Mouse (Mus musculus): ENCODE data around the gene Pxylp1. TPM values are rescaled to one million over a fixed set of nuclear protein-coding genes. Genes with fewer than 3 reads are reported as not detected.
"Not testable (repeated sequence)": the region's sequence is repeated elsewhere in the genome, so short reads cannot be mapped to it uniquely, and the experiment has no call there.

Gene Pxylp1
- 10 to 100 TPM; 19.4 to 21.3 TPM for total RNA-seq (2021)
- long read RNA-seq, experiment 1, transcript Pxylp1-201 (6 exons, 2,908 nt): major isoform, 18 of 27 reads
- long read RNA-seq, experiment 1, partial matches to known transcripts: 0 of 27 reads
- long read RNA-seq, experiment 1, other reads (novel, unspliced or antisense): 9 of 27 reads
- long read RNA-seq, experiment 2, transcript Pxylp1-201 (6 exons, 2,908 nt): major isoform, 14 of 19 reads
- long read RNA-seq, experiment 2, partial matches to known transcripts: 2 of 19 reads
- long read RNA-seq, experiment 2, other reads (novel, unspliced or antisense): 2 of 19 reads

DNA sequence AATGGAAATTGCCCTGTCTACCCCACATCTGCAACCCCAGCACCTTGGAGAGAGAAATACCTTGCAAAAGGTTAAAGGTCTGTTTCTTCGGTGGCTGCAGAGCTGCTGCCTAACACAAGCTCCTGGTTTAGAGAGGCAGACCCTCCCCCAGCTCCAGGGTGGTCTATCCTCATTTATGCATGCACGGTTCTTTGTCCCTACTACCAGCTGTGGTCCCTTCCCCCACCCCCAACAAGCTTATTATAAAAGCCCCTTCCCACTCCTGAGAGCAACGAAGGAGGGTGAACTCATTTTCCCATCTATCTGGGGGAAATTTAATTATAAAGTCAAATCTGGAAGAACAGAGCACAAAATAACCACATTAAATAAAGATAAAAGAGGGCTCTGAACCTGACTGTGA lies at the start of gene Pxylp1:
Gene Pxylp1, minus strand, starts transcription at position 124 of the 400 bp plus-strand sequence.
- no peak for DNase-seq (ENCODE audit: low spot score in 2 of 2)

DNA sequence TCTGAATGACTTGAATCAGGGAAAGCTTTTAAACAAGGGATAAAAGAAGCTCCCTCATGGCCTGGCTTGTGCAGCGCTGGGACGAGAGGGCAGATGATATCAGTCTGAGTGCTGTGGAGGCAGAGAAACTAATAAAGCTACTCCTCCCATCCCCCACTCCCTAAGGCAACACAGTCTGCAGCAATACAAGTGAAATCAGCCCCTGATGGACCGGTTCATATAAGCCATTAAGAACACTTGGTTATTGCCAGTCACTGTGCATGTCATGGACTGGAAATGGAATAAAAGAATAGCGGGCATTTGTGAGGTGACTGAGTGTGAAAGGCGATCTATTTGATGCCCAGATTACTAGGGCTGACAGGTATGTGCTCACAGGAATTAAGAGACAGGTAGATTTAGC lies 46.4 kb upstream of the Pxylp1 start:
- DNase-seq (ENCODE audit: low spot score in 2 of 2): no peak

DNA sequence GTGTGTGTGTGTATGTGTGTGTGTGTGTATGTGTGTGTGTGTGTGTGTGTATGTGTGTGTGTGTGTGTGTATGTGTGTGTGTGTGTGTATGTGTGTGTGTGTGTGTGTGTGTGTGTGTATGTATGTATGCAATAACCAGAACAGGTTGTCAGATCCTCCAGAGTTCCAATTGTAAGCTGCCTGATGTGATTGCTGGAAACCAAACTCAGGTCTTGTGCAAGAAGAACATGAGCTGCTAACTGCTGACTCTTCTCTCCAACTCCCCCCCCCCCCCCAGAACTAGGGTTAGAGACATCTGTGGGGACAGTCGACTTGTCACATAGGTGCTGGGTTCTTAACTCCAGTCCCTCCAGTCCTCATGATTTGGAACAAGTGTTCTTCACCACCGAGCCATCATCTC lies 44.0 kb upstream of the Pxylp1 start:
- not testable (repeated sequence) for DNase-seq (ENCODE audit: low spot score in 2 of 2)

DNA sequence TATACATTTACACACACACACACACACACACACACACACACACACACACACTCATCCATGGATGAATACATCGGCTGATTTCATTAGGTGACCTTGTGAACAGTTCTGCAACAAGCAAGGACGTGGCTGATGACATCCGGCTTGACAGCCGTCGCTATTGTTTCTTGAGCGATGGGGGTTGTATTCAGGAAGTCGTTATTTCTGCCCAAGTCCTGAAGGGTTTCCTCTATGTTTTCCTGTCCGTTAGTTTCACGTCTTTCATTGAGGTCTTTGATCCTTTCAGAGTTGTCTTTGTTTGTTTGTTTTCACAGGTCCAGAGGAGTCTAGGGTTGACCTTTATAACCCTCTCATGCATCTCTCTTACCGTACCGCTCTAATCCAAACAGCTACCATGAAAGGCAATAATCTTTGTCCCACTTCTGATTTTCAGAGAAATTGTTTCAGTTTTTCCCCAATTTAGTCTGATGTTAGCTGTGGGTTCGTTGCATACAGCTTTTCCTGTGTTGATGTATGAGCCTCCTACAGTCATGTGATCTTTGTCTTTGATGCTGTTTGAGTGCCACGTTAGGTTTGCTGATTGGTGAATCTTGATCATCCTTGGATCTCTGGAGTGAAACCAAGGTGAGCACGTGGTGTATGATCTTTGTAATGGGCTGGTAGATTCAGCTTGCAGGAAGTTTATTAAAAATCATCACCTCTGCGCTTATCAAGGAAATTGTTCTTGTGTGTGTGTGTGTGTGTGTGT lies 43.3 kb upstream of the Pxylp1 start:
- no peak for DNase-seq (ENCODE audit: low spot score in 2 of 2)

DNA sequence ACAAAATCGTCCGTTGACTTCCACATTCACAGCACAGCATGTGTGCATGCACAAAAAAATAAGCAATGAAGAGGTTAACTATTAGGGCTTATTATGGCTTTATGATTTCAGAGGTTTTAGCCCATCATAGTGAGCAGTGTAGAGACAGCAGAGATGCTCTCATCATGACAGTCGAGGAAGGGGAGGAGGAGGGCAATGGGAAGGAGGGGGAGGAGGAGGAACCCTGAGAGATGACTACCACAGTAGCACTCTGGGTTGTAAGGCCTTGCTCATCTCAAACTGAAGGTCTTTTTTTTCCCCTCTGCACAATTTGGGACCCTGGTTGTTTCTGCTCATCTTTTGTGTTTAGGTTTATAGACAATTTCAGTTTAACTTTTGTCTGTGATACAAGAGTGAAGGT lies 42.3 kb upstream of the Pxylp1 start:
- no peak for DNase-seq (ENCODE audit: low spot score in 2 of 2)

DNA sequence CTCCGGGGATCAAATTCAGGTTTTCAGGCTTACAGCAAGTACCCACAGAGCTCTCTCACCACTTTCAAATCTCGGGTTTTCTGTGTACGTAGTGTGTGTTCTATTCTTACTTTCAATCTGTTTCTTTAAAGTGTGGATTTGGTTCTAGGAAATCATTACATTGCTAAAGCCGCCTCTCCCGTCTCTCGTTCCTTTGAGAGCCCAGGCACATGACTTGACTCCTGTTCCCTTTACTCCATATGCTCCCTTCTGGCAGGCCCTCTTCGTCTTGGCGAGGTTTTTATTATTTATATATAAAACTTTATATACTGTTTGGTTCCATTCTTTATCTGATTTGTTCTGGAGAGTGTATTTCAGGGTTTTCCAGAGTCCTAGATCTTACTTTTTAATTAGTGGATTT lies 40.3 kb upstream of the Pxylp1 start:
- DNase-seq (ENCODE audit: low spot score in 2 of 2): no peak

DNA sequence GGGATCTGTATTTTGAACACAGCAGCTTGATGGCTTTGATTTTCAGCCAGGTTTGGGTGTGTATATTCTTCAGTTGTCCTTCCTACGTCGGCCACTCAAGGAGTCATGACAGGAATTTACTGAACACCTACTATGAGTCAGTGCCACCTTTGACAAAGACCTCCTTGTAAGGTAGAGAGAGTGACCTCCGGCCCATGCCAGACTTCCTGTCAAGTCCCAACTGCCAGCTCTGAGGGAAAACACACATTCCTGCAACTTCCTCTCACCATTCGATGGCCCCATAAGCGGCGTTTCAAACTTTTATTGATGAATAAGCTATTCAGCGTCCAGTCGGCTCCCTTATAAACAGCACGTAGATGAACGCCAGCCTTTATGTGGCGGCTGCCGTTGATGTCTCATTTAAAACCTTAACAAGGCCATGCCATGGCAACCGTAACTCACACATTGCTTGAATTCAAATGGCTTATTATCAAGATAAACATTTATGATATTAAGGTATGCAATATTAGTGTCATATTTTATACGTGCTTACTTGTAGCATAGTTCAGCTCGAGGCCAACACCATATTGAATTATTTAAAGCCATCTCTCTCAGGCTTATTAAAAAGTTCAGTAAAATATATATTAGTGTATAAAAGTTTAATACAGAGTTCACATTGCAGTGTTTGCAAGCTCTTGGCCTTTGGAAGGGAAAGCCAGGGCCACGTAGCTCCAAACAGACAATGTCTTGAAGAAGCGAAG lies 31.3 kb upstream of the Pxylp1 start:
- DNase-seq (ENCODE audit: low spot score in 2 of 2): no peak

DNA sequence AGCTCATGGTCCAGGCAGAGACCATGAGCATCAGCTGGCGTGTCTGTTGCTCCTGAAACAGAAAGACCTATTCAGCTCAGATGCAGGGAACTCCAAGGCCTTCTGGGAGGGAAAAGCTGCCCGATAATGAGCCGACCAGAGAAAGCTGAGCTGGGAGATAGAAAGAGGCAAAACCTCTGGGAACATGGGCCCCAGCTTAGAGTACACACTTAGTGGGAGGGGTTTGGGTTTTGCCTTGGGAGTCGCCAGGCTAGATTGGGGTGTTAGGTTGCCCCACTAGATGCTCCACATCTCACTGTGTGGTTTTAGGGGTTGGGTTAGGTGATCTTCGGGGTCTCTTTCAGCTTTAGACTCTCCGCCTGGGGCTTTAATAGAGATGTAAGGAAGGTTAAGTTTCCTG lies 30.6 kb upstream of the Pxylp1 start:
- no peak for DNase-seq (ENCODE audit: low spot score in 2 of 2)

DNA sequence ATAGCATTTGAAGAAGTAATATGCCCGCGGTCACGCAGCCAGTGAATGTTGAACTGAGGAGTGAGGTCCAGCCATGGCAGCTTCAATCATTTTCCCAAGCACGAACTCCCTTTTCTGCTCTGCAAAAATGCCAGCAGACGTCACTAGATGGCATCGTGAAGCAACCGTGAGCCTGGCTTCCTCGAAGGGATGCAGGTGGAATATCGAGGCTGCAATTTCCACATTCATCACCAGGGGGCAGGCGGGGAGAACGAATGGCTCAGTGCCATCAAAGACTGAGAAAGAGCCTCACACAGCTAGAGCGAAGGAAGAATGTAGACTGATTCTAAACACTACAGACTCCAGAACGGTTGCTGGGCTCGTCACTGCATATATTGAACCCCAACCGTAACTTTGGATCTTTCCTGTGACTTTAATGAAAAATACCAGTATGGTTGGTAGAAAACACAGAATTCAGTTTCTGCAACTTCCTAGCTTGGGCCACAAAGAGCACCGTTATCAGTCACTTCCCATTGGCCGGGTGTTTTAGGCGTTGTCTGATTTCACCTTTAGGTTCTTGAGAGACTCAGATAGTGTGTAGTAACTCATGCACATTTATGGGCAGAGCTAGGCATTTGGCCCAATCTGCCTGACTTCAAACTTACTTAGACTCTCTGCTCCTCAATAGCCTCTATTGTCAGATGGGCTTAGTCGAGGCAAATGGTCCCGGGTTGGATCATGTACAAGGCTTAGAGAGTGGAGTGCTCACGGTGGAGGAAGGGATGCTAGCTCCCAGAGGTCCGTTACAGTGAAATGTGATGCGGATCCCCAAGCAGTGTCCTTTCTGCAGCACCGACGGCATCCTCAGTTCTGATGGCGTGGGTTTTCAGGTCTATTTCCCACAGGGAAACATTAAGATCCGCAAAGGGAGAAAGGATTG lies 24.4 kb upstream of the Pxylp1 start:
- DNase-seq (ENCODE audit: low spot score in 2 of 2): peak; percentile 97 to 99

DNA sequence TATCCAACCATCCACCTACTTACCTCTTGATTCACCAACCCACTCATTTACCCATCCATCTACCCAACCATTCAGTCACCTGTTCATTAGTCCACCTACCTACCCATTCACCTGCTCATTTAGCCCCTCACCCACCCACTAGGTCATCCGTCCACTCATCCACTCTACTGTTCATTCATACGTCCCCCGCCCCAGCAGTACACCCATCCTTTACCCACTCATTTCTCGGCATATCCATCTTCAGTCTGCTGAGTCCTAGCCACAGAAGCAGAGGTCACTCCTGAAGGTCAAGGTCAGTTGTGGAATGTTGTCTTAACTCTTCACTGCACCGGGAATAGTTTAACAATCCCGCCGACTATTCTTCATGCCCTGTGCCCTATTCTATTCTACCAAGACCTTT lies 23.6 kb upstream of the Pxylp1 start:
- no peak for DNase-seq (ENCODE audit: low spot score in 2 of 2)

DNA sequence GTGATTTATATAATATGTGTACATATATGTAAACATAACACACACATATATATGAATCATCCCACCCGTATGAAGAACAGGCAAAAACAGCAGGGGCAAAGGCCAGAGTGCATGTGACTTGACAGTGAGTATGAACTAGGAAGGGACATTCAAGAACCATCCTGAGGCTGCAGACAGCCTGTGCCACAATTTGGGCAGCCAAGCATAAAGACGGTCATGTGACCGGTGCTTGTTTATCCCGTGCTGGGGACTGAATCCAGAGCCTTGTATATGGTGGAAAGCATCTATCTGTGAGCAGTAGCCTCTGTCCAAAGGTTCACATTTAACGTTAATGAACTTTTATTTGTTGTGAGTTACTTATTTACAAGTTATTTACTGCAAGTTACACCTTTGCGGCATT lies 22.4 kb upstream of the Pxylp1 start:
- DNase-seq (ENCODE audit: low spot score in 2 of 2): no peak

DNA sequence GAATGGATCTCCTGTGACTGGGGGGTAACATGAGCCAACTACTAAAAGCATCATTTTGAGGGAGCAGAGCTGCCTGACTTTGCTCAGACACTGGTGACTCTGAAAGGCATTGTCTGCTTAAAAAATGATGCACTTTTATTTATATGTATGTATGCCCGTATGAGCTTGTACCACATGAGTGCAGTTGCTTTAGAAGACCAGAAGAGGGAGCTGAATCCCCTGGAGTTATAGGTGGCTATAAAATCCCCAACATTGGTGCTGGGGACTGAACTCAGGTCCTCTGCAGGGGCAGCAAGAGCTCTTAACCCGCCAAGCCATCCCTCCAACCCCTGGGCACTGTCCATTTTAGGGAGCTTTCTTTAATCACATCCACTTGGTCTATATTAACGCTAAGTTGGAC lies 21.5 kb upstream of the Pxylp1 start:
- no peak for DNase-seq (ENCODE audit: low spot score in 2 of 2)

DNA sequence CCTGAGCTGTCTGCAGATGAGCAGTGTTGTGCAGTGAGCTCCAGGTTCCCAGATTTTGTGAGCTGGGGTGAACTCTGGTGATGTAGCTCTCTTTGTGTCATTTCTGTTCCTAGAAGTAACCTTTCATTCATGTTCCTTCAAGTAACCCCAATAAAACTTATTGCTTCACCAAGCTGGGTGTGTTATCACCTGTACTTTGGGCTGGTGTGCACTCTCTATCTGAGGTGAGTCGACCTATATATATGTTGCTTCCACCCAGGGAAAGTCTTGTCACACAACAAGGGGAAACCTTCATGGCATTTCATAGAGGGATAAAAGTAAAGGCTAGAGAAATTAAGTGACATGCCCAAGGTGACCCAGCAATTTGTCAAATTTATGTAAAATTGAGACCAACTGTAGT lies 17.0 kb upstream of the Pxylp1 start:
- no peak for DNase-seq (ENCODE audit: low spot score in 2 of 2)

DNA sequence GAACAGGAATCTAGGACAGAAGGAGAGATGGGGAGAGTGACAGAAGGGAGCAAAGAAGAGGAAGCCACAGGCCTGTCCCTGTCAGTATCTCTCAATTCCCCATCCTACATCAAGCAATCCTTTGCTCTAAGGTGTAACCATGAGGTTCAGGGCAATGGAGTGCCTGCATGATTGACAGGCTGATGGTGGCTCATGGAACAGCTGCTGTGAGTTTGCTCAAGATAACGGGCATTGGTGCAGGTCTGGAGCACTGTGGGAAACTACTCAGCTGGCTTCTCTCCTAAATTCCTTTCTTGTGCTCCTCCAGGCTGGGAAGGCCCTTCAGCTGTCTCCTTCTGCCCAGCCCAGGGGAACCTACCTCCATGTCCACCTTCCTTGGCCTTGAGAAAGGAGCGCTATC lies 16.3 kb upstream of the Pxylp1 start:
- no peak for DNase-seq (ENCODE audit: low spot score in 2 of 2)

DNA sequence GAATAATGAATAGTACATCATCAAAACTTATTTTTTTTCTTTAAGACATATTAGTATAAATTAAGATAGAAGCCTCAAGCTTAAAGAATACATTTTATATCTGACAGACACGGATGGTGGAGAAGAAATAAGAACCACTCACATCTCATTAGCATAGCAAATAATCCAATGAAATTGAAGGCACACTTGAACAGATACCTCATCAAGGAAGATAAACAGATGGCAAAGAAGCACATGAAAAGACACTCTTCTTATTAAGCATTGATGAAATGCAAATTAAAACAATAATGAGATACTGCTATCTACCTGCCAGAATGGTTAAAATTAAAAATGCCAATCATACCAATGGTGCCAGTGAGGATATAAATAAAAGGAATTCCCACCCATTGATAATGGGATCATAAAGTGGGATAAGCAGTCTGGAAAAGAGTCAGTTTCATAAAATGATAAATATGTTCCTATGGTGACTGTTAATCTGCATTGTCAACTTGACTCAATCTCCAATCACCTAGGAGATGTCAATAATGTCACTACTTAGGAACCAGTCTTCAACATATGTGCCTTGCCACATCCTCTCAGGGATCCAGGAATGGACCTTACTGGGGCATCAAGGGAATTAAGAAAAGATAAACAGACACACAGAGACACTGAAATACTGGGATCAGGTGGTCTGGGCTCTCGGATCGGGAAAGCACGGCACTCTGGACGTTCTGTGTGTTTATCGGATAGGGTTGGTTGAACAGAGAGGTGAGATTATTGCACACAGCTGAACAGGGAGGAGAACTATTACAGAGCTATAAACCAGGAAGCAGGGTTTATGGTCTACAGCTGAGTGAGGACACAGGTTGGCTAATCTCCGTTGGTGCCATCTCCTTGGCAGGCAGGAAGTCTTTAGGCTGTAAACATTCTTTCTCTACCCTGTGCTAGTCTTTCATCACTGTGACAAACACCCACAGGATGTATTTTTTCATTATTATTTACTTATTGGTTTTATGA lies 12.2 kb upstream of the Pxylp1 start:
- no peak for DNase-seq (ENCODE audit: low spot score in 2 of 2)

DNA sequence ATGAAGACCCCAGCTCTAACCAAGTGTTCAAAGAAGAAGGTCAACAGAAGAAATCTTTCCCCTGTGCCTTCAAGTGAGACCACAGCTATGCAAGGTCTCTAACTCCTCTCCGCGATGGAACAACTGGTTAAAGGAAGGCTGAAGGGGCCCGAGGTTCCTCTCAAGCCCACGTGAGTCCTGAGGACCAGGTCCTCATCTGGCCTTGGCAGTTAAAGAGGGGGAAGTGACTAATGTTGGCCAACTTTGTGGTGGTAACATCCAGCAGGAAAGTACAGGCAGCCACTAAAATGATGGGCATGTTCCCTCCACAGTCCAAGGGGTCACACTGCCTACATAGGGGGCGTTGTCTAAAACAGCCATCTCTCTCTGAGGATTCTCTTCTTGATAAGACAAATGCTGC lies 7.2 kb upstream of the Pxylp1 start:
- DNase-seq (ENCODE audit: low spot score in 2 of 2): no peak

DNA sequence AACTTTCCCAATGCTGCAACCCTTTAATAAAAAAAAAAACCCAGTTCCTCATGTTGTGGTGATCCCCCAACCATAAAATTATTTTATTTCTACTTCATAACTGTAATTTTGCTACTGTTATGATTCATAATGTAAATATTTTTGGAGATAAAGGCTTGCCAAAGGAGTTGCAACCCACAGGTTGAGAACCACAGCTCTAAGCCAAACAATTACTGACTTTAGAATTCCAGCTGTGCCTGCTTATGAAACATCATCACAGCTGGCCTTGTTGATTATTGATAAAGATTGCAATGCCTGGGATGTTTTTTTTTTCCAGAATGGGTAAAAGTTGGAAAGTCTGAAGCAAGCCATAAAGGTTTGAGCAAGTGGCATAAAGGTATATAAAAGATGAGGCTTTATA lies 6.5 kb upstream of the Pxylp1 start:
- DNase-seq (ENCODE audit: low spot score in 2 of 2): no peak

DNA sequence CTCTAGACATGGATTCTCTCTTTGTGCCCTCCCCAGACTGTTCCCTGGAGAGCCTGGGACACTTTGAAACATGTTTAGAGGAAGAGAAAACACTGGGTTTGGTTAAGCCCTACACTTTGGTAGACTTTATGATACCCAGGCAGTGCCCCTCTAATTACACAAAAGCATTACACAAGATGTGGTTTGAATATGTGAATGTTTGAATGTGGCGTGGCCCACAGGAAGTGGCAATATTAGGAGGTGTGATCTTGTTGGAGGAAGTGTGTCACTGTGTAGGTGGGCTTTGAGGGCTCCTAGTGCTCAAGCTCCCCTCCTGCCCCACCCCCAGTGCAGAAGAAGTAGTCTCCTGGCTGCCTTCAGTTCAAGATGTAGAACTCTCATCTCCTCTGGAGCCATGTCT lies 4.2 kb upstream of the Pxylp1 start:
- no peak for DNase-seq (ENCODE audit: low spot score in 2 of 2)

DNA sequence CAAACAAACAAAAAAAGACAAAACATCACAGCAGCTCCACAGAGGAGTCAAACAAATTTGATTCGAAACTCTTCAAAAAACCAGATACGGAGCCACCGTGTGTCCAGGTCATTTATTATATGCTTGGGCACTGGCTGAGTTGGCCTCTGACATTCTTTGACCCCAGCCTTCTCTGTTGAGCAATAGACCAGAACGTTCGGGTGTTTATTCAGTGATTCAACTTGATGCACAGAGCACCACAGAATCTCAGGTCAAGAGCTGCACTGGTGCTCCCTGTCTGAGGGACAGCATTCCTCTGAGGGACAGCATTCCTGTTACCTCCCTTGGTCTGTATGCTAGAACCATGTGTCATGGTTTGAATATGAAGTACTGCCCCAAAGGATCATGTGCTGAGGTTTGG lies 1.1 kb upstream of the Pxylp1 start:
- DNase-seq (ENCODE audit: low spot score in 2 of 2): no peak
